Mouse (Mus musculus) limb, embryonic 12.5 days (tissue): ENCODE measurements around the gene Pard3. TPM values are rescaled to one million over a fixed set of nuclear protein-coding genes. Genes with fewer than 3 reads are reported as not detected.

Experiments
- ATAC-seq: fragments of 200-750 bp; cut with Nextera tagmentation; 2 replicates; pipeline ENCODE4 v1.8.0; 2017; ENCODE audit warnings: low read depth, moderate TSS enrichment; ENCODE audit not compliant: insufficient number of reproducible peaks, insufficient read depth, low FRiP score, low TSS enrichment
- H3K27ac ChIP-seq: fragments of 300-500 bp; sonication (generic); 2 replicates; pipeline ENCODE4 v1.5.1; 2016; ENCODE audit warnings: mild to moderate bottlenecking, moderate library complexity
- H3K27me3 ChIP-seq: fragments of 300-500 bp; sonication (generic); 2 replicates; pipeline ENCODE4 v1.6.1; 2016; ENCODE audit warnings: mild to moderate bottlenecking, moderate library complexity
- H3K36me3 ChIP-seq: fragments of 300-500 bp; sonication (generic); 2 replicates; pipeline ENCODE4 v1.6.1; 2016; ENCODE audit warnings: mild to moderate bottlenecking, moderate library complexity
- H3K4me1 ChIP-seq: fragments of 300-500 bp; sonication (generic); replicated peaks from 2 replicates; pipeline ENCODE4 v1.6.1; 2016
- H3K4me2 ChIP-seq: fragments of 300-500 bp; sonication (generic); 2 replicates; pipeline ENCODE4 v1.6.1; 2016; ENCODE audit warnings: mild to moderate bottlenecking, moderate library complexity
- H3K4me3 ChIP-seq: fragments of 300-500 bp; sonication (generic); replicated peaks from 2 replicates; pipeline ENCODE4 v1.5.1; 2016; ENCODE audit warnings: mild to moderate bottlenecking
- H3K9ac ChIP-seq: fragments of 300-500 bp; sonication (generic); replicated peaks from 2 replicates; pipeline ENCODE4 v1.6.1; 2016; ENCODE audit warnings: mild to moderate bottlenecking, moderate library complexity
- H3K9me3 ChIP-seq: fragments of 300-500 bp; sonication (generic); 2 replicates; pipeline ENCODE4 v1.6.1; 2016; ENCODE audit warnings: mild to moderate bottlenecking, moderate library complexity
- WGBS: fragments of 180-500 bp; shearing (Covaris S2); methylation state at CpG from one replicate; pipeline ENCODE4 v1.1.7; 2016; 5-methylcytosine and 5-hydroxymethylcytosine counted together
- polyA plus RNA-seq: library from polyadenylated mRNA; unstranded; fragments of >200 nt; fragmentation: Nextera tagmentation; extraction: Ambion mirVana; gene quantifications from 2 replicates; pipeline ENCODE4 v1.2.1, GENCODE M21; 2016

The Pard3 gene
- polyA plus RNA-seq, 1 experiment from 2014 or later, result 50.6 TPM

DNA sequence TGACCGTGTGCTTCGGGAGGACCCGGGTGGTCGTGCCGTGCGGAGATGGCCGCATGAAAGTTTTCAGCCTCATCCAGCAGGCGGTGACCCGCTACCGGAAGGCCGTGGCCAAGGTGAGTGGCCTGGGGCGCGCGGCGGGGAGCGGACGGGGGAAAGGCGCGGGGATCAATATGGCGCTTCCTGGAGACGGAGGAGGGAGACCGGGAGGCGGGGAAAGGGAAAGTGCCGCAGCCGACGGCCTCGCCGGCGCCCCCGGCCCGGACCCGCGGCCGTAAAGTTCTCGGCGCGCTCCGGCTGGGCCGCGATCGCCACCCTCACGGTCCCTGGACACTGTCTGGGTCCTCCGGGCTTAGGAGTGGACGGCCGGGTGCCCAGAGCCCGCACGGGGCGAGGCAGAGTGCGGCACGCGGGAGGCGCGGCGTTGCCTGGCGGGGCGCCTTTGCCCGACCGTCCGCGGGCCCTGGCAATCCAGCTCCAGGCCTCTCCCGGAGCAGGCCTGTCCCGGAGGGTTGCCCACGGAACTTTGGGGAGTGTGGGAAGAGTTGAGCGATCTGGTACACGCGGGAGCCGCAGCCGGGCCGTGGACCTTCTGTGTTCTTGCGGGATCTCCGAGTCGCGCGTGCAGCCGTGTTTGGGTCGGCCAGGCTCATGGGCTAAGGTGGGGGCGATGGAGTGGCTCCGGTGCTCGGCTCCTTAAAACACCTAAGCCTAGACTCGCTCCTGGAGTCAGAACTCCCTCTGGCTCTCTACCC, 844 bp downstream of the Pard3 start:
- H3K9ac ChIP-seq, result peak overlapping the region; percentile 98
- peak overlapping the region; percentile 64 for H3K4me2 ChIP-seq
- H3K4me1 ChIP-seq, result peaks cover 38% of the 10 kb centered on the region
- 0% methylated on average over 72 of the region's 80 CpGs for WGBS
- no peaks in the 10 kb centered on the region for H3K9me3 ChIP-seq
- peak overlapping the region; percentile 99 for H3K27ac ChIP-seq
- no peaks in the 10 kb centered on the region for H3K36me3 ChIP-seq
- H3K27me3 ChIP-seq, result no peaks in the 10 kb centered on the region
- ATAC-seq, result peak; percentile 60
- peak overlapping the region; percentile 94 for H3K4me3 ChIP-seq

GRCm38 (mm10) chr8:127065113-127065473, 1.4 kb downstream of the Pard3 start:
- Histone ChIP-seq H3K4me3 (peak overlapping the region; percentile 94), H3K4me1 (peaks cover 38% of the 10 kb centered on the region), H3K9ac (peak overlapping the region; percentile 98), H3K4me2 (peak overlapping the region; percentile 64), H3K27ac (peak overlapping the region; percentile 99), H3K9me3 (no peaks in the 10 kb centered on the region), H3K27me3 (no peaks in the 10 kb centered on the region), H3K36me3 (no peaks in the 10 kb centered on the region)
- 4% methylated on average over 10 of the region's 10 CpGs for WGBS
- ATAC-seq, result no peak

DNA sequence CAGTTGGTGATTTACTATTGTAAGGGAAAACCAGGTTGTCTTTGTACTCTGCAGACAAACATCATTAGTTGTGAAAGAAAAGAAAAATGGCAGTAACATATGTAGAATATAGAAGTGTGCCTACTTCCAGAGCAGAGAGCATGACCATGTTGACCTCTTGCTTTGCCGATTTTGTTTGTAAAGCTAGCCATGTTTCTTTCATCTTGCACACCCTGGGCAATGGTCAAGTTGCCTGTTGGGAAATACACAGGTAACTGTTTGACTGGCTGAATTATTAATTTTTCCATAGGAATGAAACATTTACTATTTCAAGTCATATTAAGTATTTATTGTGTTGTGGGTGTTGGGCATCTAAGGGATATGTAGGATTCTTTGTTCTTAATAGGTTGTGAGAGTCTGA, 2.1 kb downstream of the Pard3 start:
- Histone ChIP-seq H3K9me3 (no peaks in the 10 kb centered on the region), H3K4me2 (peak overlapping the region; percentile 64), H3K36me3 (no peaks in the 10 kb centered on the region), H3K27me3 (no peaks in the 10 kb centered on the region), H3K4me3 (peak overlapping the region; percentile 94), H3K27ac (no peak overlapping the region), H3K9ac (peak overlapping the region; percentile 98), H3K4me1 (peaks cover 38% of the 10 kb centered on the region)
- 54% methylated on average over 1 of the region's 1 CpGs for WGBS
- ATAC-seq, result no peak

GRCm38 (mm10) chr8:127066501-127066900, 2.8 kb downstream of the Pard3 start:
- ATAC-seq, result no peak
- peak overlapping the region; percentile 64 for H3K4me2 ChIP-seq
- H3K9ac ChIP-seq, result no peak overlapping the region
- no peak overlapping the region for H3K27ac ChIP-seq
- H3K4me3 ChIP-seq, result no peak overlapping the region
- H3K4me1 ChIP-seq, result peaks cover 38% of the 10 kb centered on the region
- no peaks in the 10 kb centered on the region for H3K27me3 ChIP-seq
- no peaks in the 10 kb centered on the region for H3K36me3 ChIP-seq
- H3K9me3 ChIP-seq, result no peaks in the 10 kb centered on the region

DNA sequence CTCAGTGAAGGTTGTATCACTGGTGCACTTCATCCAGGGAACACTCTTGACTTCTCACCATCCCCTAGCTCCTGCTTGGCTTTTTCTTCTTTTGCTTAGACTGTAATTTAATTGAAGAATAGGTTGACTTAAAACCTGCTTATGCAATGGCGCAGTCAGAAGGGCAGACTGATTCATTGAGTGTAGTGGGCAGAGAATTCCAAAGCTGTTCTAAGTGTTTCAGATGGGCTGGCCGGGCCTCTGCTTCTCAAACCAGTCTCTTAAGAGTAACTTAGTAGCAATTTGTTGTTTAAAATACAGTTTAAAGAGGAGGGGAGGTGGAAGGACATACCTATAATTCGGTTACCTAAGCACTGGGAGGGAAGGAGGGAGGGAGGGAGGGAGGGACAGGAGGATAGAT, 5.0 kb downstream of the Pard3 start:
- Histone ChIP-seq H3K4me3 (no peak overlapping the region), H3K27me3 (no peaks in the 10 kb centered on the region), H3K27ac (no peak overlapping the region), H3K4me1 (peaks cover 38% of the 10 kb centered on the region), H3K4me2 (no peak overlapping the region), H3K9me3 (no peaks in the 10 kb centered on the region), H3K9ac (no peak overlapping the region), H3K36me3 (no peaks in the 10 kb centered on the region)
- 80% methylated on average over 3 of the region's 3 CpGs for WGBS
- ATAC-seq, result no peak

DNA sequence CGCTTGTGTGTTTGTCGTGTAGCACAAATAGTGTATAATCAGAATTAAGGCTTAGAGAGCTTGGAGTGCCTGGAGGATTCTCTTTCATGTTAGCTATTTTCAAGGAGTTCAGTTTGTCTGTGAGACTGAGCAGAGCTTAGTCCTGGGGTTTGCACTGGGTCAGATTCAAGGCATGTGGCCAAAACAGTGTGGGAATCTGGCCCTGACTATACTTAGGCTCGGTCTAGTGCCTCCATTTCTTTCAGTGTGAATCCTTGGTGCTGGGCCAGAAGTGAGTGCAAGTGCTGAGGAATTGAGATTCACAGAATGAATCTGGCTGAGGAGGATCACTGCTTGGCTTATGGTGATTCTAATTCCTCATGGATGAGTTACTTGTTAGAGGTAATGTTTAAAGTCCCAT, 6.5 kb downstream of the Pard3 start:
- Histone ChIP-seq H3K4me2 (no peak overlapping the region), H3K36me3 (no peaks in the 10 kb centered on the region), H3K9ac (no peak overlapping the region), H3K4me3 (no peak overlapping the region), H3K27me3 (no peaks in the 10 kb centered on the region), H3K27ac (no peak overlapping the region), H3K9me3 (no peaks in the 10 kb centered on the region), H3K4me1 (peaks cover 44% of the 10 kb centered on the region)
- ATAC-seq, result no peak
- WGBS, result 78% methylated on average over 3 of the region's 3 CpGs

DNA sequence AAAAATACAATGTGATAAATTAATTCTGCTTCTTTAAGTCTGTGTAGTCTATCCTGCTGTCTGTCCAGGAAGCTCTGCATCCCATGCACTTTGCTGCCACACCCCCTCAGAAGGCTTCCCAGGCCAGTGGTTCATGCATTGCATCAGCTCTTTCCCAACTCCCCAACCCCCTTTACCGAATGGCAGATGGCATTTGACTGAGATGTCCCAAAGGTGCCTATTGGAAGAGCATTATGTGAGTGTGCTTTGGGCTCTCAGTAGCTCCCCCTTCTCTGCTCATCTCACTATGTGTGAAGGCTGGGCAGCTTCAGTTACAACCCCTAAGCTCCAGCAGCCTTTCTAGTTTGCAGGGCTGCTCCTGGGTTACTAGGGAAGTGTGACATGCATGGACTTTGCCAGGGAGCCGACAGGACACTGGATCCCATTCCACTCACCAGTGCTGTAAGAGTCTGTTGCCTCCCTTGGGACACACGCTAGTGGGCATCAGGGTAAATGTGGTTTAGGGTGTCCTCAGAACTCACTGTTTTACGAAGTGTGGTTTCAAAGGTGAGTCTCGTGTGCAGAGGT, 9.4 kb downstream of the Pard3 start:
- H3K27ac ChIP-seq, result no peak overlapping the region
- no peak overlapping the region for H3K4me2 ChIP-seq
- no peak for ATAC-seq
- 56% methylated on average over 5 of the region's 5 CpGs for WGBS
- H3K9me3 ChIP-seq, result no peaks in the 10 kb centered on the region
- H3K4me3 ChIP-seq, result no peak overlapping the region
- H3K9ac ChIP-seq, result no peak overlapping the region
- no peaks in the 10 kb centered on the region for H3K36me3 ChIP-seq
- peaks cover 43% of the 10 kb centered on the region for H3K4me1 ChIP-seq
- no peaks in the 10 kb centered on the region for H3K27me3 ChIP-seq

DNA sequence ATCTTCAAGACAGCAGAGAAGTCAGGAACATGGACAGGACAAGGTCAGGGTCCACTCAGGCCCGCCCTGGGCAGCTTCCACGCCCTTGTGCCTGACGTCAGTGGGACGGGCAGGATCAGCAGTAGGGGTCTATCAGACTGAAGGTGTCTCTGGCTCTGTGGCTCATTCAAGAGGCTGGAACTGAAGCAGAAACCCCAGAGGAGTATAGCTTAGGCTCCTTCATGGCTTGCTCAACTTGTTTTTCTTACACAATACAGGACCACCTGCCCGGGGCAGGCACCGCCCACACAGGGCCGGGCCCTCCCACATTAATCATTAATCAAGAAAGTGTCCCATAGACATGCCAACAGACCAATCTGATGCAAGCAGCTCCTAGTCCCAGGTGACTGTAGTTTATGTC, 12.8 kb downstream of the Pard3 start:
- 90% methylated on average over 7 of the region's 7 CpGs for WGBS
- no peaks in the 10 kb centered on the region for H3K9me3 ChIP-seq
- no peak overlapping the region for H3K4me2 ChIP-seq
- no peak overlapping the region for H3K27ac ChIP-seq
- no peak overlapping the region for H3K4me3 ChIP-seq
- peaks cover 66% of the 10 kb centered on the region for H3K4me1 ChIP-seq
- ATAC-seq, result no peak
- no peaks in the 10 kb centered on the region for H3K27me3 ChIP-seq
- H3K9ac ChIP-seq, result no peak overlapping the region
- H3K36me3 ChIP-seq, result no peaks in the 10 kb centered on the region

- Histone ChIP-seq H3K4me2 (no peak overlapping the region), H3K4me3 (no peak overlapping the region), H3K36me3 (no peaks in the 10 kb centered on the region), H3K9me3 (no peaks in the 10 kb centered on the region), H3K27ac (no peak overlapping the region), H3K9ac (no peak overlapping the region), H3K27me3 (no peaks in the 10 kb centered on the region), H3K4me1 (peaks cover 58% of the 10 kb centered on the region)
- 30% methylated on average over 5 of the region's 5 CpGs for WGBS
- ATAC-seq, result no peak
These were observed 15.6 kb downstream of the Pard3 start for GRCm38 (mm10) chr8:127079244-127079805.

DNA sequence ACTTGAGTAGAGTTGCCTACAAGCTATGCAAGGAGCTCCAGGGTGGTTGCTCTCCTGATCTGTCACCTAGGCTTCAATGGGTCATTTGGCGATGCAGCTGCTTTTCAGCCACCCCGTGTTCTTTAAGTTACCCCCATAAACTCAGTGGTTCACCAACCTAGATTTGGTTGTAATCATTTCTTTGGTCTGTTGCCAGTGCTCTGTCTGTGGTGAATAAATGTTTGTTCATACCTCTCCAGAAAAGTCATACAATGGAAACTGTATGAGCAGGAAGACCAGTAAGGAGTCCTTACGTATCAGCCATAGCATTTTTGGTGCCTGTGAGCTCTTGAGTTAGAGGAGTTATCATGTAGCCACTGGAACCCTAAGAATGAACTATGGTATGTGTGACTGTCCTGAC, 17.6 kb downstream of the Pard3 start:
- Histone ChIP-seq H3K4me3 (no peak overlapping the region), H3K27me3 (no peaks in the 10 kb centered on the region), H3K9ac (no peak overlapping the region), H3K27ac (no peak overlapping the region), H3K9me3 (no peaks in the 10 kb centered on the region), H3K4me1 (peaks cover 54% of the 10 kb centered on the region), H3K36me3 (no peaks in the 10 kb centered on the region), H3K4me2 (no peak overlapping the region)
- no peak for ATAC-seq
- WGBS, result 81% methylated on average over 3 of the region's 3 CpGs

GRCm38 (mm10) chr8:127082486-127082885, 18.8 kb downstream of the Pard3 start:
- Histone ChIP-seq H3K4me2 (no peak overlapping the region), H3K4me1 (peaks cover 54% of the 10 kb centered on the region), H3K27ac (no peak overlapping the region), H3K36me3 (no peaks in the 10 kb centered on the region), H3K9me3 (no peaks in the 10 kb centered on the region), H3K9ac (no peak overlapping the region), H3K27me3 (no peaks in the 10 kb centered on the region), H3K4me3 (no peak overlapping the region)
- 90% methylated on average over 2 of the region's 2 CpGs for WGBS
- ATAC-seq, result no peak

GRCm38 (mm10) chr8:127084565-127084964, 20.9 kb downstream of the Pard3 start:
- no peak overlapping the region for H3K4me3 ChIP-seq
- H3K36me3 ChIP-seq, result no peaks in the 10 kb centered on the region
- H3K9me3 ChIP-seq, result no peaks in the 10 kb centered on the region
- no peak overlapping the region for H3K27ac ChIP-seq
- H3K9ac ChIP-seq, result no peak overlapping the region
- H3K4me1 ChIP-seq, result peaks cover 58% of the 10 kb centered on the region
- no peak for ATAC-seq
- H3K4me2 ChIP-seq, result no peak overlapping the region
- WGBS, result 88% methylated on average over 6 of the region's 6 CpGs
- no peaks in the 10 kb centered on the region for H3K27me3 ChIP-seq
